Mouse (Mus musculus) cerebellum, adult 11 months (tissue): ENCODE results near the gene Dock3.

ENCODE experiments used
- DNase-seq: peaks from one replicate; pipeline ENCODE4 v3.0.0; 2022

Dock3 gene

DNA sequence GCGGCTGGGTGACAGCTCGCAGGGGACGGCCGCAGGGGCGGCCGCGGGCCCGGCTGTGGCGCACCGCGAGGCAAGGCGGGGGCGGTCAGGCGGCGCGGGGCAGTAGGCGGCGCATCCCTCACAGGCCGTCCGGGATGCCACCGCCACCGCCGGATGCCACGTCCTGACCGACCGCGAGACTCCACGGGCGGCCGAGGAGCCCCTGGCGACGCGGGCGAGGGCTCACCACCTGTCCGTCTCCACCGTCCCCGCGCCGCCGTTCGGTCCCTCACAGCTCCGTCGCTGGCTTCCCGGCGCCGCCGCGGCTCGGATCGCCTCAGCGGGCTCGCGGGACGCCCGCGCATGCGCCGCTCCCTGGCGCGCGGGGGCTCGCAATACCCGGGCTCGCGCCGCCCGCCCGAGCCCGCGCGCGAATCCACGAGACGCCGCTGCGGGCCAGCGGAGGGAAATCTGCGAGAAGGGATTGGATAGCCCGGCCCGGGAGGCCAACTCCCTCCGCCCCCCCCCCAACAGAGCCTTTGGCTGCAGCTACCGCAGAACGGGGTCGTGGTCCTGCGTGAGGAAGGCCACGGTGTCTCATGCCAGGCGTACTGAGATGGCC lies at the start of gene Dock3:
Gene Dock3 (minus strand): TSS at position 371 of the 601 bp plus-strand sequence.
- peak; percentile 86 for DNase-seq

DNA sequence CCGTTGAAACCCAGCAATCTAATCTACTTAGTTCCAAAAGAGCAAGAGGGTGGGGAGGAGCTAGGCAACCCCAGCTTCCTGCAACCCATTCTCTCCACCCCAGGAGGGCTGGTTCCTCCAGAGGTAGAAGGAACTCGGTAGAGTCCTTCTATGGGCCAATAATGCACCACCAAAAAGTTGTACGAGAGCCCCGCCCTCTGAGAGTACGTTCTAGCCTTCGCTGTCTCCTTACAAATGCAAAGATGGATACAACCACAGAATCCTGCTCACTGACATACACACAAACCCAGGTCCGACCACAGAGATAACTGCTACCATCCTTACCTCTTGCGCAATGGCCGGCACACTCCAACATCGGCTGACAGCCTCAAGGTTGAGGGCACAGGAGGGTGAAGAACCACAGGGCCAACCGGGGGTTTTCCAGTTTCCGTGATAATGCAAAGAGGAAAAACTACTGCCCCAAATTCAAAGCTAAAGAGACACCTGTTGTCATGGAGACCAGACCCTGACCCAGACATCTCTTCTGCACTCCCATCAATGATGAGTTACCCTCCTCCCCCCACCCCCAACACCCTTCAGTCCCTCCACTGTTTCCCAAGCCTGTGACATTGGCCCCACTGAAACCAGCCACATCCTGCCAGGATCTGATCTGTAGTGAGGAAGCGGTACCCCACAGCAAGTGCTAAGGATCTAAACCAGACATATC lies 48.8 kb upstream of the Dock3 start:
- DNase-seq: no peak

DNA sequence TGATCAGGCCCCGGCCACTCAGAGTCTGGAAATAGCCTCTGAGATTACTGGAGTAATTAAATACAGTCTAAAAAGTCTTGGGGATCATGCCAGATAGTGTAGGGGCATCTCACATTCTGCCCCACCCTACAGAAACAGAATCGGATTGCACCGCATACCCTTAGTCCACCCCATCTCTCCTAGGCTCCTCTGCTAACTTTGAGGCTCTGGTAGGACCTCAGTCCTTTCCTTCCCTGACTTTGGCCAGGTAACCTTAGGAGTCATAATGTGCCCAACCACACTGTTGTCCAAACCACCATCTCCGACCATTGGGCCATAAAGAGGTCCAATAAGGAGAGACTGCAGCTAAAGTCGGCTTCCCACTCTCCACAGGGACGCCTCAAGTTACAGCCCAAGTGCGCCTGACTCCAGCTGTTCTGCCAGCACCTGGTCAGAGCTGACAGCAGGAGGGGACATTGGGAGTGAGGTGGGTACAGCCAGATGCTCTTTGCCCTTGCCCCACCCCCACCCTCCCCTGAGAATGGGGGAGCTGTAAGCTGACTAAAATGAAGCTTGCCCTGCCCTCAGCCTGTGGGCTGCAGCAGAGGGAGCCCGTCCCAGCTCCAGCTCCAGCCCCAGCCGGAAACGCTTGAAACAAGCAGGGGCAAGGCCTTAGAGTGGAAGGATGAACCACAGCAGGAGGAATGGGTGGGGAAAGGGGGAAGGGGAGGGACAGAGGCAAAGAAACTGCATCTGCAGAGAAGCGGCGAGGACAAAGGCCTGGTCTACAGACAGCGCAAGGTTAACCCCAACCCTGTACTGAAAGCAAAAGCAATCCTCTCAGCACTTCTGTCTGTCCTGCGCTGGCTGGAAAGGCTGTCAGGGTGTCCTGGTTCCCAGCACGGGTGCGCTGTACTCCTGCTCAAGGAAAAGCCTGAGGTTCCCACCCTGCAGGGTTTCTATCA lies 47.9 kb upstream of the Dock3 start:
- no peak for DNase-seq

GRCm38 (mm10) chr9:107278527-107279377 lies 47.0 kb upstream of the Dock3 start:
- DNase-seq: peak; percentile 74

DNA sequence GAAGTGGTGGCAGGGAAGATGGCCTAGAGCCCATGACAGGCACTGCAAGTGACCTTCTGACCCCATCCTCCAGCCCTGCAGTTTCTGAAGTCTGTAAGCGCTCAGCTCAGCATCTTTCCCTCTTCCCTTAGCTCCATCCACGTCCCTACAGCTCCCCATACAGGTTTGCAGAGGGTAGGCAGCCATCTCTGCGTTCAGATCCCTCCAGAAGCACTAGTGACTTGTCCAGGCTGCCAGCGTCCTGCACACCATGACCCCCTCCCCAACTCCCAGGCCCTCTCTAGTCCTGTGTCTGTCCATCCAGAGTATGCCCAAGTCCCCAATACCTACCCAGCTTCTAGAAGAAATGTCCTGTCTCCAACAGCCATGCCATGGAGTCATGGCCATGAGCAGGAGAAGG lies 46.4 kb upstream of the Dock3 start:
- no peak for DNase-seq

DNA sequence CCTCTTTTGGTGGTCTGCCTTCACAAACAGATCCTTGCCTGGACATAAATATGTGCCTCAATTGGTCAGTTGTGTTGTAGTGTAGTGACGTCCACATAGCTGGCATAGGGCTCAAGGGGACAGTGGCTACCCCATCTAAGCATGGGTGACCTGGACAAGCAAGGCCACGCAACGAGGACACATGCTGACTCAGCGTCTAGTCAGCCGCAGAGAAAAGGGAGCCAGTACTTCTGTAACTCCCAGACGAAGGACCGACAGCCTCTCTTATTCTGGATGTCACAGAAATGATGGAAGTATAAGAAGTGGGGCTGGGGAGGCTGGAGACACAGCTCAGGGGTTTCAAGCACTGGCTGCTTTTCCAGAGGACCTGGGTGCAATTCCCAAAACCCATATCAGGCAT lies 45.9 kb upstream of the Dock3 start:
- no peak for DNase-seq

- no peak for DNase-seq
These were observed 44.0 kb upstream of the Dock3 start for GRCm38 (mm10) chr9:107275710-107276109.

DNA sequence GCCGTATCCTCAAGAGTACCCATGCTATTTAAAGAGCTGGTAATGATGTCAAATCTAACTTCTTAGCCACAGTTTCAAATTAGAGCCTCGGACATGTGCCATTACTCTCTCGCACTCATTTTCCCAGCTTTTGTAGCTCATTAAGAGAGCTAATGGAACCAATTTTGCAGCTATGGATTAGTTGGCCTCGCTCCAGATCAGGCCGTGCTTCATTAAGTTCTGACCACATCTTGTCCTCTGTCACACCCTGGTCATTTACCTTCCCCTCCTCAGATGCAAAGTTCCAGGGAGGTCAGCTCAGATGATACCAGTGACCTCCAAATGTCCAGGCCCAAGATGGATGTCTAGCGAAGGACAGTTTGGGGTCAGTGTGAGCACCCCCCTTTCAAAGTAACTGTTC lies 43.0 kb upstream of the Dock3 start:
- no peak for DNase-seq

- DNase-seq: no peak
These were observed 41.5 kb upstream of the Dock3 start for GRCm38 (mm10) chr9:107273184-107273583.

- no peak for DNase-seq
These were observed 40.6 kb upstream of the Dock3 start for GRCm38 (mm10) chr9:107272284-107272683.

DNA sequence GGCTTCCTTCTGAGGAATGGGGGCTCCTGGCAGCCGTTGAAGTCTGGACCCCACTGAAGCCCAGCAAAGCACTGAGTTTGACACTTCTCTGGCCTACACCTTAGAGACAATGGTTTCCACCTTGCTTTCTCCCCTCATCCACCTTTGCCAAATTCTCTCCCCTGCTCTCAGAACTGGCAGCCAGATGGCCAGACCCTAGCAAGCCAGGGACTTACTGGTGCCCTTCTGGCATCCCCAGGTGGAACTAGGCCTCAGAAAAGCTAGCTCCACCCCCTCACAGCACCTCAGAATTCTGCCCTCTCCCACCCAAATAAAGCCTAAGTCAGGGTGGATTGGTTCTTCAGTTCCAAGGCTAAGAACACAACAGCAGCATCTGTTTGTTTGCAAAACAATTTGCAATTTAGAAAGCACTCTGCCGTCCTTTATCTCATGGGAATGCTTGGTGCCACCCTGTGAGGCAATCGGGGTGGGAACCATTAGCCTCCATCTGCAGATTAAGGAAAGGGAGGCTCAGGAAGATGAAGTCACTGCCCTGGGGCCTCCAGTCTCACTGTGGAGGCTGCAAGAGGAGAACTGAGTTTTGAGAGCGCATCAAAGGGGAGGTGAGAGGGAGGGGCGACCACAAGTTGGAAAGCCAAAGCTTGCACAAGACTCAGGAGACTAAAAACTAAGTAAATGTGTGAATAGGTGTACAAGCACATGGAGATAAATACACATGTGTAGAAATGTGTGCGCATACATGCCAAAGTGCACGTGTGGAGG lies 39.6 kb upstream of the Dock3 start:
- DNase-seq: no peak

GRCm38 (mm10) chr9:107269772-107270171 lies 38.1 kb upstream of the Dock3 start:
- no peak for DNase-seq

DNA sequence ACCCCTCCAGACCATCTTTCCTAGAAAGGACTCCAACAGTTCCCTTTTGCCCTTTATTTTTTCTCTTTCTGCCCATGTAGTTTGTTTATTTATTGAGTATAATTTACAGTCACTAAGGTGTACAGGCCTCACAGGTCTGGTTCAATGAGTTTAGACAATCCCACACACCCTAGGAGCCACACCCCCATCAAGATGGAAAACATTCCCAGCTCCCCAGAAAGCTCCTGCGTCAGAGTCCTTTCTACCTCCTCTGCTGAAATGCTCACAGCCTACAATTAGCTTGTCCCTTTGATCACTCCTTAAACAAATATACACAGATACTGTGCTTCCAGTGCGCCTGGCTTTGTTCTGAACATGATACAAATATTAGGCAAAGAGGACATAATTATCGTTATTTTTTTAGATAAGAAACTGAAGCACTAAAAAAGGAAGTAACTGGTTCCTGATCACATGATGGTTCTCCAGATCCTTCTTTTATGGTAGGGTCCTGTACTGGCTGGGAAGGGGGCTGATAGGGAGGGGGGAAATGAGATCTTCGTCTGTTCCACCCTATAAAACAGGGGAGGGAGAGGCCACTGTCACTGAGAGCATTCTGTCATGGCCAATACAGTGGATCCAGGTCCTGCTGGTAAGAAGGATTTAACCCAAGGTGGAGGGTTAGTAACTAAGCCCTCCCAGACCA lies 36.2 kb upstream of the Dock3 start:
- no peak for DNase-seq

- no peak for DNase-seq
These were observed 35.3 kb upstream of the Dock3 start for GRCm38 (mm10) chr9:107267028-107267427.

- DNase-seq: no peak
These were observed 33.0 kb upstream of the Dock3 start for GRCm38 (mm10) chr9:107264731-107265130.

DNA sequence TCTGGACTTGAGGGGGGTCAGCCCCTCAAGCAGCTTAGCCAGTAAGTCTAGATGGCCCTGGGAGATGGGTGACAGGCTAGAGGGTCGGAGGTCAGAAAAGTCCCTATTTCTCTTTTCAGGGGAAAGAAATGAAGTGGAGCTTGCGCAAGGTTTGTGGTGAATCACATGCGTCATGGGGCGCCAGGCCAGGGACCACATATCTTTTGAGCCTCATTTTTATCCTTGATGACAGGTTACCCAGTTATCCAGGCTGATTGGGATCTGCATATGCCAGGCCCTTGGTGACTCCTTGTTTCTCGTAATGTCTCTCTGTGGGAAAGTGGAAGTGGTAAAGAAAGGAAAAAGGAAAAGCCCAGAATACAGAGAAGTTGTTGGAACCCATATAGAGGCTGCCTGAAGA lies 32.2 kb upstream of the Dock3 start:
- no peak for DNase-seq

GRCm38 (mm10) chr9:107262375-107262774 lies 30.7 kb upstream of the Dock3 start:
- DNase-seq: no peak

DNA sequence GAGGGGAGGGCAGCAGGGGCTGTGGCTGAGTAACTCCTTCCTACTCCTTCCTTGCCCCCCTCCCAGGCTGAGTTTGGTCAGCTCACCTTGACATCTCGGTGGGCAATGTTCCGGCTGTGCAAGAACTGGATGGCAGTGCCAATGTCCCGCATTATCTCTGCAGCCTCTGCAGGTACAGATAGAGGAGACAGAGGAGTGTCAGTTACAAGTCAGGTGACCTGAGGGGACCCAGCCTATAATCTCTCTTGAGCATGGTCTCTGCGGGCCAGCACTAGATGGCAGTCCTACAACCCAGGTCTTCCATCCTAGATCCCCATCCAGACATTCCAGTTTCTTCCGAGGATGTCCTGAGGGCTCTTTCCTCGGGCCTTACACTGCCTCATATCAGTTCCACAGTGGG lies 30.1 kb upstream of the Dock3 start:
- no peak for DNase-seq

- DNase-seq: no peak
These were observed 29.1 kb upstream of the Dock3 start for GRCm38 (mm10) chr9:107260836-107261235.

DNA sequence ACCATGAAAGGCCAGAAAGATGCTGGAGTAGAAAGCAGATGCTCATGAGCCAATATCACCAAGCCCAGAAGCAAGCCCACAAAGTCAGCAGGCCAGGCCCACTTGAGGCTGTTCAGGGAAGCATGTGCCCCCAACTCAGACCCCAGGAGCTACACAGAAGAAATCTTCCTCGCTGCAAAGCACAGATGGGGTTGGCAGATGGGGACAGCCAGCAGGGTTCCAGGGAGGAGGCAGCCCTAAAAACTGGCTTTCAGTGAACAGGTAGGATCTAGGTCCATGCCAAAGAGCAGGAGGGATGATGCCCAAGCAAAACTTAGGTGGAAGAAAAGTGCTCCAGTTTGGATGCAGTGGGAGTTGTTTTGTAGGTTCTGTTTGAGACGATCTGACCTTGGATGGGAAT lies 28.7 kb upstream of the Dock3 start:
- peak; percentile 64 for DNase-seq

DNA sequence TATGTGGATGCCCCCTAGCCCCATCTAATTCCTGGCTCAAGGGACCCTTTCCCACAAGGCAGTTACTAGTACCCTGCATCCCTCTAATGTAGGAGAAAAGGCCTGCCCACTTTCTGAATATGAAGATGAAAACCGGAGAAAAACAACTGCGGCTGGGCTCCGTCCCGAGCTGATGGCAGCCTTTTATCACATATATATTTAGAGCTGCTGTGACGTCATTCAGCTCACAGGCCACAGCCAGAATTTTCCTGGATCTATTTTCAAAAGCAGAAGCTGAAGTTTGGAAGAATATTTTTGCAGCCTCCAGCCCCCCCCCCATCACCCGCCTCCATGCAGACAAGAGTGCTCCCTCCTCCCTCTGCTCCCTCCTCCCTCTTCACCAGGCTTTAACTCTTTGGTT lies 27.9 kb upstream of the Dock3 start:
- no peak for DNase-seq
